Mouse (Mus musculus): ENCODE measurements at regions not wholly inside any gene's neighbourhood (a gene's known extent, or its start where the extent isn't known, plus 50 kb on each side); places are given as distances from the start of the nearest gene placed in this dataset.

- no peak for TF ChIP-seq POLR2A (IDR thresholded peaks at IDR 0.05; ENCODE audit: extremely low read depth, insufficient read depth, low read length)
- TF ChIP-seq CTCF (IDR thresholded peaks at IDR 0.05; ENCODE audit: extremely low read depth, insufficient read depth, low read length), result no peak
- H3K4me3 ChIP-seq (ENCODE audit: insufficient read depth, low read length), result no peak overlapping the region
- H3K27ac ChIP-seq (ENCODE audit: insufficient read depth, low read length), result no peak overlapping the region
- peaks cover 1% of the 10 kb centered on the region; the same call in 1 of the 2 replicates for H3K4me1 ChIP-seq (ENCODE audit: control insufficient read depth, insufficient read depth, low read length)
Observed at GRCm38 (mm10) chr2:48733936-48734335, 80.0 kb upstream of the Acvr2a start.

GRCm38 (mm10) chr2:48734521-48734920 is 79.4 kb upstream of the Acvr2a start:
- Histone ChIP-seq H3K4me3 (ENCODE audit: insufficient read depth, low read length) (no peak overlapping the region), H3K4me1 (ENCODE audit: control insufficient read depth, insufficient read depth, low read length) (peaks cover 1% of the 10 kb centered on the region; the same call in 1 of the 2 replicates)
- TF ChIP-seq POLR2A (IDR thresholded peaks at IDR 0.05; ENCODE audit: extremely low read depth, insufficient read depth, low read length), result no peak

GRCm38 (mm10) chr2:48736312-48736711 is 77.6 kb upstream of the Acvr2a start:
- H3K4me3 ChIP-seq (ENCODE audit: insufficient read depth, low read length), result no peak overlapping the region
- no peaks in the 10 kb centered on the region for H3K4me1 ChIP-seq (ENCODE audit: control insufficient read depth, insufficient read depth, low read length)
- no peak overlapping the region for H3K27ac ChIP-seq (ENCODE audit: insufficient read depth, low read length)
- no peak for TF ChIP-seq POLR2A (IDR thresholded peaks at IDR 0.05; ENCODE audit: extremely low read depth, insufficient read depth, low read length)
- TF ChIP-seq CTCF (IDR thresholded peaks at IDR 0.05; ENCODE audit: extremely low read depth, insufficient read depth, low read length), result no peak

More at GRCm38 (mm10) chr2:48734521-48734920, 79.4 kb upstream of the Acvr2a start:
- H3K27ac ChIP-seq (ENCODE audit: insufficient read depth, low read length), result no peak overlapping the region

Measured in cortical plate, adult 2 months (tissue).